Mouse (Mus musculus): Measurements from ENCODE around the gene Dyx1c1. TPM values are rescaled to one million over a fixed set of nuclear protein-coding genes. Genes with fewer than 3 reads are reported as not detected.

Gene Dyx1c1
- total RNA-seq, 2 experiments from 2014 or later = 0.43 to 0.79 TPM

DNA sequence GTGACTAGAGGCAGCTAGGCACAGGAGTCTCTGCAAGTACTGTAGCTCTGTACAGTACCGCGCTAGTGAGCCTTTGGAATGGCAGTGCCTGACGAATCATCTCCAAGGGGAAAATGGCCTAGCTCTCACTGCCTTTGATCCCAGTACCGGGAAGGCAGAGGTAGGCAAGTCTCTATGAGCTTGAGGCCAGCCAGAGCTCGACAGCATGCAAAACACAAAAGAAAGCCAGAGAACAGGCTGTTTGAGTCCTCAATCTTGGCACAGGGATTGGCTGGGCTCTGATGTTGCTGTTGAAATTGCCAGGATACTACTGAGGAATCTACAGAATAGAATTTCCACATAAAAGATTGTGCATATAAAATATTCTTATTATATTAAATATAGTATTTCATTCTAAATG, 13.8 kb downstream of the Dyx1c1 start:
- no peak for DNase-seq
- intact Hi-C loops (cut with DNase I) = no loop called here

DNA sequence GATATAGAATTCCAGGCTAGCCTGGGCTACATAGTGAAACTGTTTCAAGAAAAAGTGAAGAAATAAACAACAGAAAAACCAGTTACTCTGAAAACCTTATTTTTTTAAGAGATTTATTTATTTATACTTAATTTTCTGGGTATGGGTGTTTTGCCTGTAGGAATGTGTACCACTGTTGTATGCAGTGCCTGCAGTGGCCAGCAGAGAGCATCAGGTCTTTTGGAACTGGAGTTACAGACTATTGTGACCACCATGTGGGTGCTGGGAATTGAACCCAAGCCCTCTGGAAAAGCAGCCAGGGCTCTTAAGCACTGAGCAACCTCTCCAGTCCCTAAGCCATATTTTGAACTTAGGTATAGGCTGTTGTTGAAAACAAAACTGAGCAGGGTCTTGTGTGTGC, 14.4 kb downstream of the Dyx1c1 start:
- DNase-seq = no peak
- intact Hi-C loops (cut with DNase I) = no loop called here

DNA sequence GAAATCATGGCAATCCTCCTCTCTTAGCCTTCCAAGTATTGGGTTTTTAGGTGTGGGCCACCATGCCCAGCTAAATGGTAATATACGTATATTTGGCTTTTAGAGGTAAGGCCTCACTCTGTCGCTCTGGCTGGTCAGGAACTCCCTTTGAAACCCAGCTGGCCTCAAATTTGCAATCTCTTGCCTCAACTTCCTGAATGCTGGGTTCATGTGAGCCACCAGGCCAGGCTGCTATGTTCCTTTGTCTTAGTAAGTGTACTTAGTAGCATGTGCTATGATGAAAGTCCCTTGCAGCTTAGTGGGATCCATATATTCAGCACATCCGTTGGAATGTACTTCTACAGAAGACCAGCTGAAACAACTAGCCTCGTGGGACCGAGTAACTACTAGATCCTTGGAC, 16.1 kb downstream of the Dyx1c1 start:
- DNase-seq = no peak
- intact Hi-C loops (cut with DNase I) = no loop called here

DNA sequence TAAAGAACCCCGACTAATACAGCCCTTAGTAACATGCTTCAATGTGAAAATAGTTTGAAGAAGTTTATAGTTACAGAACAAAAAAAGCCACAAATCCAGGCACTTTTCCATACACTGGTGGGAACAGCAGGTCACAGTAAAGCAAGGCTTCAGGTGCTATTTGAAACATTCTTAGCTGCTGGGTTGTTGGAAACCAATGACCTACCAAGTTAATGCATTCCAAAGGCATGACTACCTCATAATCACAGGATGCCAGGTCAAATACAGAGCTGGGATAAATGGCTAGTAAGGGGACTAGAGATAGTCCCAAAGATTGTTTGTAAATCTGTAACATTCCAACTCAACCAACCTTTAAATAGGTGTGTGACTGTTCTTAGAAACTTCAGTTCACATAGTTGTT, 16.7 kb downstream of the Dyx1c1 start:
- intact Hi-C loops (cut with DNase I) = no loop called here
- DNase-seq = no peak

DNA sequence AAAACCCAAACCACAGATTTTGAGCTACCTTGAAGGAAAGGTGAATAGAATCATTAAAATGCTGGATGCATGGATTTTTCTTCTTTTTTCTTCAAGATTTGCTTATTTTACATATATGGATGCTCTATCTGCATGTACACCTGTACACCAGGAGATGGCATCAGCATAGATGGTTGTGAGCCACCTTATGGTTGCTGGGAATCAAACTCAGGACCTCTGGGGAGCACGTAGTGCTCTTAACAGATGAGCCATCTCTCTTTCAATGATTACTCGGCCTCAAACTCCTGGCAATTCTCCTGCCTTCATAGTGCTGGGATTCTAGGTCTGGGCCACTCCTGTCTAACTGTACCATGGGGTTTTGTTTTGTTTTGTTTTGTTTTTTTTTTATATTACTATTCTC, 24.5 kb downstream of the Dyx1c1 start:
- intact Hi-C loops (cut with DNase I) = no loop called here
- DNase-seq = no peak

DNA sequence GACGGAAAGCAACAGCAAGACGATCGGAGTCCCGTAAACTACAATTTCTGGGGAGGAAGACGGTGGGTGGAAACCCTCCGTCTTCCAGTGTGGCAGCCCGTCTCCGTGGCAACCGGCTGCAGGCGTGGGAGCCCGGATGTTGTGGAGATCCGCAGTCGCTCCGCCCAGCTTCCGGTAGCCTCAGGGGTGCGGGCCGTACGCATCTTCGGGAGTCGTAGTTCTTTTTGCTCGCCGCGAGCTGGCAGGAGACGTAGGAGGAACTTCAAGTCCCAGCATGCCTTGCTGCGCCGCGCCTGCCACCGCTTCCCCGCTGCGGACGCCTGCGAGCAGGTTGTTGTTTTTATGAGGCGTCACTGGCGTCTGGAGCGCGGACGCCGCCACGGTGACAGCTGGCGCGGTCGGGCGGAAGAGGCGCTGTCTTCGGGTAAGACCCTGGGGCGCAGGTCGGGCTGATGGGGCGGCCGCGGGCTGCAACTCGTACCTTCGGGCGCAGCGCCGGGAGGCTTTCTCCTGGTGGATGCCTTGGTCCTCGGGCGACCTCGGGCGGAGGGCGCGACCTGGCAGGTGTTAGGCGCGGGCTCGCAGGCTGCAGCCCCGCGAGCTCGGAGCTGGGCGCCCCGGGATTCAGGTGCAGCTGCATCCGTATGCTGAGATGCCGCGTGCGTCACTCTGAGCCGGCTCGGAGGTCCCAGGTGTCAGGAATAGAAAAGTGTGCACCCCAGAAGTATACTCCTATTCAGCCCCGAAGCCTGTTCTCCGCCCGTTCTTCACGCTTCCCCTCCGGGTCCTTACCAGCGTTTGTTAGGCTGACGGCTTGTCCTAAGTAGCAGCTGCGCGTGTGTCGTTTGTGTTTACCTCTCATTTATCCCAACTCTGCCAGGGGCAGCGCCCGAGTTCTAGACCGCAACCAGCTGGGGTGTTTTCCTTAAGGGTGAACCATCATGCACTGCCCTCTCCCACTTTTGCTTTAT, 26.9 kb downstream of the Dyx1c1 start, which contains the start of the genes Ccpg1os and Ccpg1:
Gene Ccpg1os, minus strand, starts transcription at position 133 of the 971 bp plus-strand sequence.
Gene Ccpg1, plus strand, starts transcription at position 180 of the 971 bp plus-strand sequence.
- intact Hi-C loops (cut with DNase I) = no loop called here
- peak; percentile 97 for DNase-seq

DNA sequence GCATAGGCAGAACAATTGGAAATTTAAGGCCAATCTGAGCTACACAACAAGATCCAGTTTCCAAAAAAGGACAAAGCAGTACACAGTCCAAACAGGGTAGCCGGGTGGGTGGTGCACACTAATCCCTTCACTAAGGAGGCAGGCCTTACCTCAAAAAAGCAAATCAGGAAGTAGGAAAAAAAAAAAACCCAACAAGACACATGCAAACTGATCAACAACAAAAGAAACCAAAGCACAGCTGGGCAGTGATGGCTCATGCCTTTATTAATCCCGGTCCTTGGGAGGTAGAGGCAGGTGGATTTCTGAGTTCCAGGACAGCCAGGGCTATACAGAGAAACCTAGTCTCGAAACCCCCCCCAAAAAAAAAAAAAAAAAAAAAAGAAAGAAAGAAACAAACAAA, 29.1 kb downstream of the Dyx1c1 start:
- intact Hi-C loops (cut with DNase I) = no loop called here
- no peak for DNase-seq

DNA sequence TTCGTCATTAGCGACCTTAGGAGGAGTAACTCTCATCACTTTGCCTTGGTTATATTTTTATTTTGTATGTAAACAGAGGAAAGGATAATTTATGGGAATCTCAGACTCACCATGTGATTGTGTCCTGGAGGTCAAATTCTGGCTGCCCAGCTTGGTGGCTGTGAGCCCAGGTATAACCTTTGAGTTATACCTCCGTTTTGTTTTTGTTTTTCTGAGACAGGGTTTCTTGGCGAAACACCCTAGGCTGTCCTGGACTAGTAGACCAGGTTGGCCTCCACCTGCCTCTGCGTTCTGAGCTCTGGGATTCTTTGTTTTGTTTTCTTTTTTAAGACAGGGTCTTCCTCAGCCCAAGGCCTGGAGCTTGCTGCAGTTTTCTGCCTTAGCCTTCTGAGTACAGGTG, 30.1 kb downstream of the Dyx1c1 start:
- intact Hi-C loops (cut with DNase I) = no loop called here
- DNase-seq = no peak

DNA sequence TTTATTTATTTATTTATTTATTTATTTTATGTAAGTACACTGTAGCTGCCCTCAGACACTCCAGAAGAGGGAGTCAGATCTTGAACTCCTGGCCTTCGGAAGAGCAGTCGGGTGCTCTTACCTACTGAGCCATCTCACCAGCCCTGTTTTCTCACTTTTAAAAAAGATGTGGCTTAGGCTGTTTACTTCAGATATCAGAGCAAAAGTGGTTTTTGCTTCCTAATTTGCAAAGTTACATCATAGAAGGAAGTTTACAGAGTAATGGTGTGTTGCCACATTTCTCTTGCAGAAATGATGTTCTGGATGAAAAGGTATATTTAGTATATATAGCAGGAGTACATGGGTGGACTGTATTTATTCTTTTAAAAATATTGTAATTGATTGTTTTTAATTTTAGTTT, 32.8 kb downstream of the Dyx1c1 start:
- intact Hi-C loops (cut with DNase I) = no loop called here
- no peak for DNase-seq

DNA sequence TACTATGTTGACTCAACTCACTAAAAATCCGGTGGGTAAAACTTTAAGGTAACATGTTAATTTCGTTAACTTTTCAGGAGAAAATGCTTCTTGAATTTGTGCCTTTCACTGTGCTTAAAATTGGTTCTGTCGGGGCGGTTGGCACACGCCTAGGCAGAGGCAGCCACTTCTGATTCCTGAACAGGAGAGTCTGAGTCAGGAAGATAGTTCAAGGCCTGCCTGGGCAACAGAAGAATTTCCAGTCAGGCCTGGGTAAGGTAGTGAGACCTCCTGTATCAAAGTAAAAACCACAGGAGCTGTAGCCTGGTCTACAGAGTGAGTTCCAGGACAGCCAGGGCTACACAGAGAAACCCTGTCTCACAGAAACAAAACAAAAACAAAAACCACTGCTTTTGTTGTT, 34.0 kb downstream of the Dyx1c1 start:
- intact Hi-C loops (cut with DNase I) = no loop called here
- no peak for DNase-seq

DNA sequence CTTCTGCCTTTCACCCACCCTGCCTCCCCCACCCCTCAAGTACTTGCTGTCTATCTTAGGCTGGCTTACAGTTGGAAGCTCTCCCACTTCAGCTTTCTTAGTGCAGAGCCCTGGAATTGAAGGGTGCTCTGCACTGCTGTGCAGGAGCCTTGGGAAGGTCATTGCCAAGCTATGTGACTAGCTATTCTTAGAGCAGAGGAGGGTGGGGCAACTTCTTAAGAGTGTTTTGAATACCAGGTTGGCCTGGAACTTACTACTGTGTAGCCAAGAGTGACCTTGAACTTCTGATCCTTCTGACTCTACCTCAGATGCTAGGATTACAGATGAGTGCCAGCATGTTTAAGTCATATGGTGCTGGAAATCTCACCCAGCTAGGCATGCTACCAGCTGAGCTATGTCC, 37.6 kb downstream of the Dyx1c1 start:
- intact Hi-C loops (cut with DNase I) = no loop called here
- DNase-seq = no peak

DNA sequence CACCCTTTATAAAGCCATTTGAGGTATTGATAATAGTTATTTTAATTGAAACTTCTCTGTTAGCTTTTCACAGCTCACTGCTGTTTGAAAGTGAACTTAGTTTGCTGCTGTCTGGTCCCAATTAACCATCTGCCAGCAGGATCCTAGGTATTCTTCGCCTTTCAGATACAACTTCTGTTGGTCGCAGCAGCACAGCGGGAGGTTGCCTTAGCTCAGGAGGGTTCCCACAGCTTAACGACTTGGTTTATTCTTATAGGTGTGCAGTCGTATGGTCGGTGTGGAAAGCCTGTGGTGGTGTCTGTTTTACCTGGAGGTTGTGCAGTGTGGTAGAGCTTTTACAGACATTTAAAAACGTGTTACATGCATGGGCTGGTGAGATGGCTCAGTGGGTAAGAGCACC, 38.2 kb downstream of the Dyx1c1 start:
- DNase-seq = no peak
- intact Hi-C loops (cut with DNase I) = no loop called here

DNA sequence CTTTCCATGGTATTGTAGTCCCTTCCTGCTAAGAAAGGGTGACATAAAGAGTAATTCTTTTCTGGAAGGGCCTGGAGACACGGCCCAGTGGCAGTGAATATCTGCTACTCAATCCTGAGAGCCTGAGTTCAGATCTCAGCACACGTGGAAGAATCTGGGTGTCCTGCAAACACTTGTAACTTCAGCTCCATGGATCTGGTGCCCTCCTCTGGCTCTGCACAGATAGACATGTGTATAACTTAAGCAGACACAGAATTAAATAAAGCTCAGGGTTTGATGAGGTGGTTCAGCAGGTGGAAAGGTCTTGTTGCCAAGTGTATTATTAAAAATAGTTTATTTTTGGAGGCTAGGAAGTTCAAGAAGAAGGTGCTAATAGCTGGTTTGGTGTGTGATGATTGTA, 41.9 kb downstream of the Dyx1c1 start:
- DNase-seq = no peak

DNA sequence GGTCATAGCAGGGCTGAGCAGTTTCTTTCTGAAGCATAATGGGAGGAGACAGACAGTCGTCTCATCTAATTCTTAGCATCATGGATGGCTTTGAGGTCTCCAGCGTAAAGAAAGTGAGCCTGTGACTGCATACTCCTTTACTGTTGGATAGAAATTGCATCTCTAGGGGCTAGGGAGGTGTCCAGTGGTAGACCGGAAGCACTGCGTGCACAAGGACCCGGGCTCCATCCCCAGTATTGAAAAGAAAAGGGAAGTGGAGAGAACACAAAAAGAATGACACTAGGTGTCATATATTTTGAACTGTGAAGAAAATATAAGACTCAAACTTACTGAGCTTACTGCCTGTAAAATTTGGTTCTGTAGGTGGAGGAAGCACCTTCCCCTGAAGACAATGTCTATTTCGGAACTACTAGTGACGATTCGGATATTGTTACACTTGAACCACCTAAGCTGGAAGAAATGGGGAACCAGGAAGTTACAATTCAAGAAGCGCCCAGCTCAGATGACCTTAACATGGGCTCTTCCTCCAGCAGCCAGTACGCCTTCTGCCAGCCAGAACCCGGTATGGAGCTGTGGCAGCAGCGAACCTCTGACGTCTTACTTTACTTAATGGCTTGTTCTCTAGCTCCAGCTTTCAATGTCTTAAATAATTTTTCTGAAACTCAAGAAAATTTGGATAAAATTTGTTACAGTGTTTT, 42.9 kb downstream of the Dyx1c1 start:
- intact Hi-C loops (cut with DNase I) = no loop called here
- DNase-seq = no peak

More for the DNA sequence above, 41.9 kb downstream of the Dyx1c1 start:
- intact Hi-C loops (cut with DNase I) = no loop called here

DNA sequence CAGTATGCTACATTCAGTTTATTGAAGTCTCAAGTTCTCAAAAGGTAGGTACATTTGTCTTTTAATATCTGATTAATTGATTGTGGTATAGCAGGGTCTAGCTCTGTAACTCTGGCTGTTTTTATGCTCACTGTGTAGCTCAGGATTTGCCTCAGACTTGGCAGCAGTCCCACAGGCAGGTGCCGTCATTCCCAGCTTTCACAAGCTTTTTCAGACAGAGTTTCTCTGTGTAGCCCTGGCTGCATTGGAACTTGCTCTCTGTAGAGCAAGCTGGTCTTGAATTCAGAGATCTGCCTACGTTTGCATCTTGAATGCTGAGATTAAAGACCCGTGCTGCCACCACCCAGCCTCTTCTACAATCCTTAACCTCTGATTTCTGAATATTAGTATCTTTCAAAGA, 43.6 kb downstream of the Dyx1c1 start:
- no peak for DNase-seq
- intact Hi-C loops (cut with DNase I) = no loop called here

DNA sequence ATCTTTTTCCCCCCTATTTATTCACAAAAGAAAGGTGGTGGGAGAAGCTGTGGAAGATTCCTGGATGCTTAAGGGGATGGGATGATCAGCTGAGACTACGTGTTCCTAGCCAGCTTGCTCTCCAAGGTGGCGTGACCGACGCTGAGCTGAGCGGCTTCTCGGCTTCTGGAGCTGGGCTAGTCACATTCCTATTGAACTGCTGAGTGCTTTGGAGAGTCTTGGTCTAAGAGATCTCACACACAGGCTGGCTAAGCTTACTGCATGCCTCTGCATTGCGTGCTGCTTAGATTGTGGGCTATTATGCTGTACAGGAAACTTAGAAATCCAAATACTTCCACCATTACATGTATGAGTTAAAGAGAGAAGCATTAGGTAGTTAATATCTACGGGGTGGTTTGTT, 45.5 kb downstream of the Dyx1c1 start:
- no peak for DNase-seq
- intact Hi-C loops (cut with DNase I) = no loop called here

DNA sequence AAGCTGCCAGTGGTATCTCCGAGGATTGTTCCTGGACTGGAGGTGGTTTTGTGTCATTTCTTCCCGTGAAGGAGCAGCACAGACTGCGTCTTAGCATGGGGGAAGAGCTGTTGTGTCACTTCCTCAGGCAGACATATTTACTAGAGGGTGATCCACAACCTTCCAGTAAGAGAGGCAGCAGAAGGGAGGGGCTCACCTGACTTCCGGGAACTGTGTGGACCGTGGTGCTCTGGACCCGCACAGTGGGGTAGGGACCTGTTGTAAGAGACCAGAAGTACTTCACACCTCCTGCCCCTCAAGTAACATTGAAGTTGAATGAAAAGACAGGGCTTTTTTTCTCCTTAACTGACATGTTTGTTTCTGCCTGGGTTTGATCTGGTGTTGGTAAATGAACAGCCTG, 46.5 kb downstream of the Dyx1c1 start:
- DNase-seq = no peak
- intact Hi-C loops (cut with DNase I) = no loop called here

DNA sequence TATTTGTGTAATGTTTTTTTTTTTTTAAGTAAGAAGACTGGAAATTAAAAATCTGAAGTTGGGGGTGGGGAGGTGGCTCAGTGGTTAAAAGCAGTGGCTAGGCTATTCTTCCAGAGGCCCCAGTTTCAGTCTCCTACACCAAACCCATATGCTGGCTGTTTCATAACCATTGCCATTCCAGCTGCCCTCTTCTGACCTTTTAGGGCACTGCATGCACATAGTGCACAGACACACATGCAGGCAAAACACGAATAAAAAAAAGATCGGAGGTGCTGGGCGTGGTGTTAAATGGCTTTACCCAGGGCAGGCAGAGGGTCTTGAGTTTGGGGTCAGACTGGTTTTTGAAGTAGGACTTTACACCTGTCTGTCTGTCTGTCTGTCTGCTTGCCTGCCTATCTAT, 47.6 kb downstream of the Dyx1c1 start:
- intact Hi-C loops (cut with DNase I) = no loop called here

DNA sequence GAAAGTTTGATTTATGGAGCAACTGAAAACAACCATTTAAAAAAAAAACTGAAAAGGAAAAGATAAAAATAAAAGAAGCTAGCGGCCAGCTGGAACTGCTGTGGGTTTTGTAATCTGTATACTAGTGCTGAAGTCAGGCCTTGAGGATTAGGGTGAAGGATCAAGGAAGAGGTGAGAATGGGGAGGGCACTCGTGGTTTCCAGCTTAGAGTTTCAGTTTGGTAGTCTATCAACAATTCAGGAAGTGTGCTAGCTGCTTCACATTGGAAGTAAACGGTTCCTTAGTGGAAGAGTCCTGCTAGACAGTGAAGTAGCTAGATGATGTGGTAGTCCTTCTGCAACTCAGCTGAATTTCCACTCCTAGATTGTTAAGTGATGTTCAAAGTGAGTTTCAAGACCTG, 49.8 kb downstream of the Dyx1c1 start:
- no peak for DNase-seq
- intact Hi-C loops (cut with DNase I) = no loop called here

More for the DNA sequence above, 47.6 kb downstream of the Dyx1c1 start:
- no peak for DNase-seq

DNA sequence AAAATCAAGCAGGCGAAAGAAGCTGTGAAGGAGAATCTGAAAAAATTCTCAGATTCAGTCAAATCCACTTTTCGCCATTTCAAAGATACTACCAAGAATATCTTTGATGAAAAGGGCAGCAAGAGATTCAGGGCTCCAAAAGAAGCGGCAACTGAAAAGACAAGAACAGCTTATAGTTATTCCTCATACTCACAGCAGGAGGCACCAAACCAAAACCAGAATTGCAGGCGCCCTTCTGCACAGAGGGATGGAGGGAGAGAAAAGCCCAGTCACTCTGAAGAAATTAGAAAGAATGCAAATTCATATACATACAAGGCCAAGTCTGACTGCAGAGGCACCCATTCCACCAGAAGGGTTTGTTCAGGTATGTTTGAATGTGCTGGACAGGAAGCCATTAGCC, 54.0 kb downstream of the Dyx1c1 start:
- intact Hi-C loops (cut with DNase I) = no loop called here
- DNase-seq = no peak

DNA sequence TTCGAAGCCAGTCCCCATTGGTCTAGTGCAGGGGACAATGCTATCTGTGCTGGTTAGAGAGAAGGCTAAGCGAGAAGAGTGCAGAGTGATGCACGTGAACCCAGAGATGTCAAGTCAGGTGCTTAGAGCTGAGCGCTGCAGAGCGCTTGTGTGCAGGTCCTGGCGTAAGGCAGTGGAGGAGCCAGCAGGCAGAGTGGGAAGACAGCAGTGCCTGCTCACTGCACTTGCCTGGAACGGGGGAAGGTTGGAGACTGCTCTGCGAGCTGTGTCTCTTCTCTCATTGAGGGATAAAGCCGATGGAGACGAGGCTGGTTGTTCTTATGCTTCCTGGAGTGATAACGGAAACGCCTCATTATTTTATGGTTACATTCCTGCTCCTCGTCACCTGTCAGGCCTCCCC, 56.1 kb downstream of the Dyx1c1 start:
- DNase-seq = no peak
- intact Hi-C loops (cut with DNase I) = no loop called here

DNA sequence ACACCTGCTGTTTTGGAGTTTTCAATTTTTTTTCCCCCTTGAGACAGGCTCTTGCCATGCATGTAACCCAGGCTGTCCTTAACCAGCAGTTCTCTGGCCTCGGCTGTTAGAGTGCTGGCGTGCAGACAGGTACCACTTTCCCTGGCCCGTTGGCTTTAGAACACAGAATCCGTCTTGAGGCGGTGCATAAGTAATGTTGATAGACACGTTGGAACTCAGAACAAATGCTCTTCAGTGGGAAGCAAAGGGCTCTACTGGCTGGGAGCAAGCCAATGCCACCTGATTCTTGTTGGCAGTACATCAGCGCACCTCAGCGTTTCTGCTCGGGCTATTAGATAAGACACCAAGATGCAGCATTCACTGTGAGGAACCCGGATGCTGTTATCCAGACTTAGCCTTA, 61.3 kb downstream of the Dyx1c1 start:
- DNase-seq = no peak
- intact Hi-C loops (cut with DNase I) = no loop called here
